Mouse (Mus musculus): ENCODE data around the gene Chtop. TPM values are rescaled to one million over a fixed set of nuclear protein-coding genes. Genes with fewer than 3 reads are reported as not detected.

The Chtop gene
- total and polyA plus RNA-seq, 3 experiments, result 201 to 320 TPM; not detected in 1

- Histone ChIP-seq H3K27me3 (ENCODE audit: control insufficient read depth in 1 of 2, insufficient read depth in 2 of 2, low read length in 2 of 2) (no peaks in the 10 kb centered on the region), H3K9ac (ENCODE audit: control insufficient read depth, low read depth, low read length, poor library complexity, severe bottlenecking) (peak overlapping the region; percentile 42), H3K4me1 (ENCODE audit: control insufficient read depth in 1 of 2, insufficient read depth in 2 of 2, low read length in 2 of 2) (peaks cover 3 to 11% of the 10 kb centered on the region in 2 experiments; a peak in 2 of 4 replicates), H3K79me2 (ENCODE audit: control insufficient read depth, insufficient read depth, low read length, poor library complexity) (peaks cover 4% of the 10 kb centered on the region), H3K36me3 (ENCODE audit: control insufficient read depth in 1 of 2, insufficient read depth in 2 of 2, low read length in 2 of 2) (peaks cover 7 to 11% of the 10 kb centered on the region in 2 experiments), H3K27ac (ENCODE audit: control insufficient read depth, low read depth, low read length) (peak overlapping the region; percentile 32), H3K9me3 (replicated peaks; ENCODE audit: insufficient read depth, low read length) (no peaks in the 10 kb centered on the region), H3K4me3 (ENCODE audit: control insufficient read depth in 1 of 2, insufficient read depth in 1 of 2, low read depth in 2 of 2, low read length in 2 of 2) (peak overlapping the region; percentile 3 to 70; a peak in 2 of 4 replicates)
- DNase-seq (ENCODE audit: low read depth, low spot score), result peak; percentile 89
- TF ChIP-seq TCF12 (IDR thresholded peaks at IDR 0.05; ENCODE audit: low read depth, low read length) (no peak), BHLHE40 (IDR thresholded peaks at IDR 0.05; ENCODE audit: borderline replicate concordance, low read depth, low read length) (no peak), POLR2A (IDR thresholded peaks at IDR 0.05; ENCODE audit: control insufficient read depth in 1 of 2, insufficient read depth in 1 of 2, low read depth in 1 of 2, low read length in 2 of 2, poor library complexity in 1 of 2) (no peak), USF1 (IDR thresholded peaks at IDR 0.05; ENCODE audit: low read depth, low read length) (no peak), ELF1 (IDR thresholded peaks at IDR 0.05; ENCODE audit: low read depth, low read length) (peak; percentile 2; the same call in 1 of the 2 replicates), MXI1 (IDR thresholded peaks at IDR 0.05; ENCODE audit: low read depth, low read length) (peak; percentile 87), CHD2 (IDR thresholded peaks at IDR 0.05; ENCODE audit: low read length) (no peak), GATA1 (IDR thresholded peaks at IDR 0.05; ENCODE audit: low read depth, low read length) (no peak), MAX (IDR thresholded peaks at IDR 0.05; ENCODE audit: low read length) (peak; percentile 76), POLR2AphosphoS5 (IDR thresholded peaks at IDR 0.05; ENCODE audit: borderline replicate concordance, low read depth, low read length) (no peak), SMC3 (IDR thresholded peaks at IDR 0.05; ENCODE audit: low read depth, low read length) (peak; percentile 69), GABPA (IDR thresholded peaks at IDR 0.05; ENCODE audit: low read depth, low read length) (no peak), MYB (IDR thresholded peaks at IDR 0.05; ENCODE audit: low read depth, low read length) (no peak), MEF2A (IDR thresholded peaks at IDR 0.05; ENCODE audit: extremely low read depth, insufficient replicate concordance, low read depth, low read length, poor library complexity, severe bottlenecking) (no peak), ZC3H11A (IDR thresholded peaks at IDR 0.05; ENCODE audit: low read depth, low read length) (0 out of 2 replicates have a peak, but pooled peaks have one; percentile 15), UBTF (IDR thresholded peaks at IDR 0.05; ENCODE audit: borderline replicate concordance, insufficient read depth, low read depth, low read length) (no peak), ZNF384 (IDR thresholded peaks at IDR 0.05; ENCODE audit: low read depth, low read length) (peak; percentile 86), HCFC1 (IDR thresholded peaks at IDR 0.05; ENCODE audit: low read depth, low read length) (no peak), CTCF (IDR thresholded peaks at IDR 0.05 in 2 of 3, conservative IDR thresholded peaks at IDR 0.05 in 1 of 3; ENCODE audit: control insufficient read depth in 1 of 3, insufficient read depth in 1 of 3, low read depth in 2 of 3, low read length in 3 of 3, poor library complexity in 1 of 3, severe bottlenecking in 1 of 3) (peak in 2 of 3 experiments; percentile 53 to 79), ETS1 (IDR thresholded peaks at IDR 0.05; ENCODE audit: low read depth, low read length) (peak; percentile 67), RCOR1 (IDR thresholded peaks at IDR 0.05; ENCODE audit: low read depth, low read length) (0 out of 2 replicates have a peak, but pooled peaks have one; percentile 6), POLR2AphosphoS2 (IDR thresholded peaks at IDR 0.05; ENCODE audit: low read length) (no peak), ZKSCAN1 (IDR thresholded peaks at IDR 0.05; ENCODE audit: low read depth, low read length) (no peak), RAD21 (IDR thresholded peaks at IDR 0.05; ENCODE audit: low read depth, low read length) (peak; percentile 30), TAL1 (IDR thresholded peaks at IDR 0.05; ENCODE audit: low read length) (no peak), SIN3A (IDR thresholded peaks at IDR 0.05; ENCODE audit: low read length) (peak; percentile 60), KAT2A (conservative IDR thresholded peaks at IDR 0.05; ENCODE audit: low read depth, low read length) (no peak), CHD1 (IDR thresholded peaks at IDR 0.05; ENCODE audit: low read depth, low read length) (no peak), MYC (IDR thresholded peaks at IDR 0.05; ENCODE audit: low read depth, low read length) (peak; percentile 96), MAFK (IDR thresholded peaks at IDR 0.05; ENCODE audit: borderline replicate concordance, low read depth, low read length) (no peak), E2F4 (IDR thresholded peaks at IDR 0.05; ENCODE audit: borderline replicate concordance, low read depth, low read length) (no peak), MAZ (IDR thresholded peaks at IDR 0.05; ENCODE audit: low read depth, low read length) (no peak), TBP (IDR thresholded peaks at IDR 0.05; ENCODE audit: low read depth, low read length) (peak; percentile 7; the same call in 1 of the 2 replicates), NELFE (IDR thresholded peaks at IDR 0.05; ENCODE audit: low read depth, low read length) (no peak), EP300 (IDR thresholded peaks at IDR 0.05; ENCODE audit: low read depth in 1 of 2, low read length in 2 of 2) (no peak), ZMIZ1 (IDR thresholded peaks at IDR 0.05; ENCODE audit: low read depth, low read length) (no peak), JUND (IDR thresholded peaks at IDR 0.05; ENCODE audit: low read depth, low read length) (no peak), NRF1 (IDR thresholded peaks at IDR 0.05; ENCODE audit: insufficient read depth, low read depth, low read length, poor library complexity, severe bottlenecking) (no peak)
Observed at GRCm38 (mm10) chr3:90491350-90491749, 17.9 kb downstream of the Chtop start.

Measured in MEL (cell line).